Mouse (Mus musculus) adrenal gland (tissue): Measurements from ENCODE around the gene Usp29.
"Not testable (repeated sequence)": the region's sequence is repeated elsewhere in the genome, so short reads cannot be mapped to it uniquely, and the experiment has no call there.

ENCODE experiments used
- intact Hi-C: fragments of 180-260 bp; cut with DNase I; formaldehyde crosslinking; loops from one replicate; pipeline ENCODE4 v1.15.1; 2025

Gene Usp29

GRCm38 (mm10) chr7:6759698-6760097, 29.3 kb downstream of the Usp29 start:
- intact Hi-C loops: no loop called here

GRCm38 (mm10) chr7:6760170-6760569, 29.8 kb downstream of the Usp29 start:
- intact Hi-C loops: no loop called here

- intact Hi-C loops: no loop called here
Measured at GRCm38 (mm10) chr7:6765240-6765639, 34.9 kb downstream of the Usp29 start.

GRCm38 (mm10) chr7:6770286-6770685, 39.9 kb downstream of the Usp29 start:
- intact Hi-C loops: no loop called here

- intact Hi-C loops: not testable (repeated sequence)
Measured at GRCm38 (mm10) chr7:6773865-6774413, 43.6 kb downstream of the Usp29 start.

- intact Hi-C loops: no loop called here
Measured at GRCm38 (mm10) chr7:6776314-6777059, 46.1 kb downstream of the Usp29 start.

GRCm38 (mm10) chr7:6777107-6777506, 46.7 kb downstream of the Usp29 start:
- intact Hi-C loops: no loop called here

- intact Hi-C loops: no loop called here
Measured at GRCm38 (mm10) chr7:6777689-6778088, 47.3 kb downstream of the Usp29 start.

GRCm38 (mm10) chr7:6779172-6779571, 48.8 kb downstream of the Usp29 start:
- intact Hi-C loops: no loop called here

GRCm38 (mm10) chr7:6781541-6781940, 51.2 kb downstream of the Usp29 start:
- intact Hi-C loops: no loop called here

- intact Hi-C loops: no loop called here
Measured at GRCm38 (mm10) chr7:6784340-6785073, 54.1 kb downstream of the Usp29 start.

GRCm38 (mm10) chr7:6787000-6787399, 56.6 kb downstream of the Usp29 start:
- intact Hi-C loops: no loop called here

GRCm38 (mm10) chr7:6788101-6788500, 57.7 kb downstream of the Usp29 start:
- intact Hi-C loops: no loop called here

- intact Hi-C loops: no loop called here
Measured at GRCm38 (mm10) chr7:6791286-6792065, 61.1 kb downstream of the Usp29 start.

GRCm38 (mm10) chr7:6793240-6793639, 62.9 kb downstream of the Usp29 start:
- intact Hi-C loops: no loop called here

GRCm38 (mm10) chr7:6793811-6794210, 63.4 kb downstream of the Usp29 start:
- intact Hi-C loops: no loop called here

GRCm38 (mm10) chr7:6797408-6797807, 67.0 kb downstream of the Usp29 start:
- intact Hi-C loops: no loop called here

- intact Hi-C loops: no loop called here
Measured at GRCm38 (mm10) chr7:6799105-6799805, 68.9 kb downstream of the Usp29 start.

GRCm38 (mm10) chr7:6800586-6801441, 70.4 kb downstream of the Usp29 start:
- intact Hi-C loops: no loop called here

GRCm38 (mm10) chr7:6801642-6802041, 71.3 kb downstream of the Usp29 start:
- intact Hi-C loops: no loop called here
